Mouse (Mus musculus) mouse embryonic stem cell (cell line): ENCODE results near the gene Nrg3.

ENCODE experiments used
- in situ Hi-C, 2 experiments: fragments of 300-500 bp; cut with MboI; formaldehyde crosslinking; loops; 1 replicate in 1 of 2; 3 replicates in 1 of 2; pipeline ENCODE4 v1.14.3; 2019 to 2020; ENCODE audit warnings: low sequenced_read_pairs in 2 of 2, low pct_unique_long_range_greater_than_20kb in 1 of 2, mixed read lengths in 1 of 2; ENCODE audit not compliant: unreplicated experiment in 1 of 2

The Nrg3 gene

DNA sequence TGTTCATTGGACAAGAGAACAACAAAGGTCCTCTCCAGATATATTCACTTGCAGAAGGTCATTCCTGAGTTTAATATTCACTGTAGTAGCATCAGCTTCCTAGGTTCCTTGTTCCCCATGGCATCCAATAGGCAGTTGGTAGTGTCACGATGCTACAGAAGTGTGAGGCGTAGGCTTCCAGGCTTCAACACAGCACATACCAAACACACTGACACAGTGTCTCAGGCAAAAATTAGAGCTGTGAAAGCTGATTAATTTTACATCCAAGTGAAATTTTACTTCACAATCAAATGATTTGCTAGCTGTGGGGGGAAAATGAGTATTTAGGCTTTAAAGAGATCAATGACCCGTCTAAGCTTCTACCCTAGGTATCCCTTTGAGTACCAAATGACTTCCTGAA, 438.4 kb downstream of the Nrg3 start:
- in situ Hi-C loops = no loop called here

GRCm38 (mm10) chr14:39023065-39023464, 449.8 kb downstream of the Nrg3 start:
- in situ Hi-C loops = no loop called here

DNA sequence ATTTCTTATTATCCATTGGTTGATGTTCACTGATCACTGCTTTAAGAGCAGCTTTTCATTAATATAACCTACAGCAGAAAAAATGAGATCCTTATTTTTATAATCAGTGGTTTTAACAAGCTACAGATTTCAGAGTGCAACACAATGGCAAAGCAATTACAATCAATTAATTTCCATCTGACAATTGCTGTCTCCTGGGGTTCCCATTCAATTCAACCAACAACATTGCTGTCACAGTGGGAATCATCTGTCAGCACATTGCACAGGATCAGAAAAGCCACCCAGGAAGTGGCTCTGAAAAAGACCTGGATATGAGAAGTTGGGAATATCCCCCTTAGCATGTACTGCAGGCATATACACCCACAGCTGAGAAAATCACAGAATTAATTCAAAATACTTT, 458.8 kb downstream of the Nrg3 start:
- in situ Hi-C loops = no loop called here

DNA sequence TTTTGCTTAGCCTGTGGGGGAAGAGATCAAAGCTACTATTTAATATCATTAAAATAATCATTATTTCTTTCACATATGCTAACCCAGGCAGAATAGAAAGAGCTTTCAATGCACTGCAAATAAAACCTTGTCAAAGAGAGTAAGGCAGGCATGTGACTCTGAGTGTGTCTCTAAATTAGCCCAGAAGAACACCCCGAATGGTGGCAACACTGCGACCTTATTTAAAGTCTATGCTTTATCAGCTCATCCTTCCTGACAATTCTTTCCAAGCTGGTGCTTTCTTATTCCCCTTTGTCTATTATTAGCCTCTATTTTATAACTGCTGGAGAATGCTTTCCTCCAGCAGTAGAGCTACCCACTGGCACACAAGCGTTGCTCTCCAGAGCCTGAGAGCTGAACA, 475.0 kb downstream of the Nrg3 start:
- in situ Hi-C loops = no loop called here

DNA sequence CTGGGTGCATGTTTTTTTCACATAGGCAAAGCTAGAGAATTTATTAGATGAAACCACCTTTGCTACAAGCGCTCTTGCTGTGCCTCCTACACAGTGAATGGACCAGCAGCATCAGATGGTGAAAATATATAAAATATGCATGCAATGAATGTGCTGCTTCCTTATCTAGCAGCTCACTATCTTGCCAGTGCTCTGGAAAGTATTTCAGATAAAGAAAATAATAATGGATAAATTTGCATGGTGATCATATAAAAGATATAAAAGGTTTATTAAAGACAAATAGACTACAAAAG, 480.4 kb downstream of the Nrg3 start:
- in situ Hi-C loops = no loop called here

GRCm38 (mm10) chr14:38991847-38992573, 480.9 kb downstream of the Nrg3 start:
- in situ Hi-C loops = no loop called here

- in situ Hi-C loops = no loop called here
These were observed 513.5 kb downstream of the Nrg3 start for GRCm38 (mm10) chr14:38959367-38959766.

DNA sequence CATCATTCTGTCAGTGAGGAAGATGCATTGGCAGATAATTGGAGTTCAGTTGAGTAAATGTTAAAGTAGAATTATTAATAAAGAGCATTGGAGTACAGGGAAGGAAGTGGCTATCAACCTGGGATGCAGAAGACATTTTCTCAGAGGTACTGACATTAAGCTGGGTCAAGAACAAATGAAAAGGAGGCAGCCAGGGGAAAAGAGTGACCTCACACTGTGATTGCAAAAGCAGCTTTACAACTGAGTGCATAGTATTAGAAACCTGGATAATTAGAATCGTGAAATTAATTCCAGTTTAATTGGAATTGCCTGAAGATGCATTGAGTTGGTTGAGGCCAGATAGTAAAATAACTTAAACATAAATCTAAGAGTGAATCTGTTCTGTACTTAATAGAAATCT, 535.4 kb downstream of the Nrg3 start:
- in situ Hi-C loops = no loop called here

GRCm38 (mm10) chr14:38936483-38937054, 536.3 kb downstream of the Nrg3 start:
- in situ Hi-C loops = no loop called here

DNA sequence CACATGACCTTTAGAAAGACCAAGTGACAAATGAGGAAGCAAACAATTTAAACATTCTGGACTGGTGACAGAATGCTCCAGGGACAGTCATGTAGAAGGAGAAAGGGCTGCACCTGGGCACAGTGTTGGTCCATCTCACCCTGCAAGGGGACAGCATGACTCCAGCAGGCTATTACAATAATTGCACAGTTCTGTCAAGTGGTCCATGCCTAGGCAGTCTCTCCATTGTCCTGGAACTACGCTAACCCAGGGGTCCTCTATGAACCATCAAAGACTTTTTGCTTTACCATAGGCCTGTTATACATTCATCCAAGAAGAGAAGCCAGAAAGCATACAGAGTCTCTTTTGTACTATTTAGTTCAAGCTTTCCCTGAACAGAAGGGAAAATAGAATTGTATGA, 549.2 kb downstream of the Nrg3 start:
- in situ Hi-C loops = no loop called here

DNA sequence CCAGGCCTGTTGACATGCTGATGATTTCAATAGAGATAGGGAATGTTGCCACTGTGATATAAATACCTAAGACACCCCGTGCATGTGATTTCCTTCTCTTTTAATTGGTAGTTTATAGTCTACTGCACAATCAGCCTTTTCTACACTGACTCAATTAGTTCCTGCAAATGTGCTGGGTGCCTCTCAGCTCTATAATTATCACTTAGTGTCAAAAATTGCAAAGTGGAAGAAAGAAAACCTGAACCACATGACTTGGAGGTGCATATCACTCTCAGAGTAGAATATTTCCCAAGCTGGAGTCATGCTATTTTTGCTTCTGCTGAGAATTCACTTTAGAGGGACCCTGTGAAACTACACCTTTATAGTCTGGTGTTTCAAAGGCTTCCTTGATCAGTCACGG, 552.1 kb downstream of the Nrg3 start:
- in situ Hi-C loops = no loop called here

GRCm38 (mm10) chr14:38870591-38870990, 602.3 kb downstream of the Nrg3 start:
- in situ Hi-C loops = no loop called here

DNA sequence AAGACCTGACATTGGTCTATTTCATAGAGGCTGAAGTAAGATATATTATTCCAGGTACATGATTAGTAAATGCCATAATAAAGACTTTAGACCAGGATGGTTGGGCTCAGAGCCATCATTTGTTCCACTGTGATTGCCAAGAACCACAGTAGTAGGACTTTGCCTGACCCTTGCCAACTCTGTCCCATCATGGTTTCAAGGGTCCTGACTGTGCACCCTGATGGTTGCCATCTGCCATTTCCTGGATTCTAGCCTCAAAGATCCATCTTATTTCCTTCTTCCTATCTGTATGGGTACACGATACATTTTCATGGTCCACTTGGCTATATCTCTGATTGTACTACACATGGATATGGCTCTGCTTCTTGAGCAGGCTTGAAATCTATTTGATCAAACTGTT, 625.3 kb downstream of the Nrg3 start:
- in situ Hi-C loops = no loop called here

DNA sequence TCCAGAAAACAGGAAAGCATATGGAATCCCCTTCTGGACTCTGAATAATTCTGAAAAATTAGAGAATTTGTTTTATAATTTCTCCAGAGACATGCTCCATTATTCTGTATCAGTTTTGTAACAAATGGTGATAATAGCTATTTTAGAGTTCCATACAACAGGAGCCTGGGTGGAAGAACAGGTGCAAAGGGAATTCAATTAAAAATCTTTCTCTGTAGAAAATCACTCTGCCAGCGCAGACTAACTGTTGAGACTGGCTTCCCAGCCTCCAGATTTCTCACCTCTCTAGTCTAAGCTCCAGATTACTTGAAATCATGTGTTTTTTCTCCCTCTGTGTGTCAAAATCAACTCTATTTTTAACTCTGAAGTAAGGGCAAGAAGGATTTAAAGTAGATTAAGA, 625.8 kb downstream of the Nrg3 start:
- in situ Hi-C loops = no loop called here

DNA sequence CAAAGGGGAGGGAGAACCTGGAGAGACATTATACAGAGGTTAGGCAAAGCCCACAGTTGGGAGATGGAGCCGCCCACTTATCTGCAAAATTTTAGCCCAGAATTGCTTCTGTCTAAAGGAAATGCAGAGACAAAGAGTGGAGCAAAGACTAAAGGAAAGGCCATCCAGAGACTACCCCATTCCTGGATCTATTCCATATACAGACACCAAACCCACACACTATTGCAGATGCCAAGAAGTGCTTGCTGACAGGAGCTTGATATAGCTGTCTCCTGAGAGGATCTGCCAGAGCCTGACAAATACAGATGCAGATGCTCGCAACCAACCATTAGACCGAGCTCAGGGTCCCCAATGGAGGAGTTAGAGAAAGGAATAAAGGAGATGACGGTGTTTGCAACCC, 637.9 kb downstream of the Nrg3 start:
- in situ Hi-C loops = no loop called here

GRCm38 (mm10) chr14:38824891-38825290, 648.0 kb downstream of the Nrg3 start:
- in situ Hi-C loops = no loop called here

DNA sequence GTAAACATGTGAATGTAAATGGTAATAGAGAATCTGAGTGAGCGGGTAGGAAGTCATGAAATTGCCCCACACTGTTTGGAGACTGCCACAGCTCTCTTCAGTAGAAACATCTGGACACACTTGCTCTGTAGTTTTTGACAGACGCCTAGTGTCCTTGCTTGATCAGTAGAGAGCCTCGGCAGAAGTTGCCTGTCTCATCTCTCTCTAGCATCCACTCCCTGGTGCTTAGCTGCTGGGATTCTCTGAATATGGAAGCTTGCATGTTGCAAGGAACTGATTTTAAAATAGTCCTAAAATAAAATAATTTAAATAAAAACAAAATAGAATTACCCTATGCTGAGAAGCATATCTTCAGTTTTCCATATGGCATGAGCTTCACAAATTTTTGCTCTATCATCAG, 675.9 kb downstream of the Nrg3 start:
- in situ Hi-C loops = no loop called here

- in situ Hi-C loops = no loop called here
These were observed 697.4 kb downstream of the Nrg3 start for GRCm38 (mm10) chr14:38775291-38776116.

DNA sequence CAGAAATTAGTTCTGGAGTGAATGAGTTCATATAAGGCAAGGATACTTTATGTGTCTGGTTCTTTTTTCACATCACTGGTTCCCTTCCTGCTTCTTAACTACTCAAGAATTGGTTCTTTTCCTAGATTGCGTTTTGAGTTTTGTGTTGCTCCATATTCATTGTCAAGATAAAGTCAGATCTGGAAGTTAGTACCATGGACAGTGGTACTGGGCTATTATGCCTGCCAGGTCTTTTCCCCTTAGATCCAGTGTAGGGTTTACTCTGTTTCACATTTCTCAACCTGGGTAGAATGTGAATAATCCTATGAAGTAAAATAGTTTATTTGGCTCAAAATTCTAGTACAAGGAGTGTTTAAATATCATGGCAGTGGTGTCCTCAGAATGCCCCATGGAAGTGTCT, 698.1 kb downstream of the Nrg3 start:
- in situ Hi-C loops = no loop called here

DNA sequence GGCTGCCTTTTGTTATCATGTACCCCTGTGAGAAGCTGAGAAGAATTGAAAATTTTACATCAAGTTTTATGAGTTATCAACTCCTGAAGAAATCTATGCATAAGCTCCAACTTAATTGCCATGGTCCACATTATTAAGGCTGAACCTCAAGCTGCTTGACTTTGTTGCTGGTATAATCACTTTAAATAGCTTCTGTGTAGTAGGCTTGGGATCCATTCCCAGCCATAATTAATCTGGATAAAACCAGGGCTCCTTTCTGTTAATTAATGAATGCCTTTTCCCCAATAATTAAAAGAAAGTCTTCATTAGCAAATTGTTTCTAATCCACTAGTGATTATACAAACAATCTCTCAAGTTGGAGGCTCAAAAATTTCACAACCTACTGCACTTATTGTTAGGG, 742.4 kb downstream of the Nrg3 start:
- in situ Hi-C loops = no loop called here
